Mouse (Mus musculus) urinary bladder, adult 18-20 months (tissue): ENCODE results near the gene Mosmo.

Source experiments
- DNase-seq, 2 experiments: peaks; one replicate each; pipeline ENCODE4 v3.0.0; 2022; ENCODE audit warnings: low spot score in 2 of 2, mixed read lengths in 2 of 2

Gene Mosmo

DNA sequence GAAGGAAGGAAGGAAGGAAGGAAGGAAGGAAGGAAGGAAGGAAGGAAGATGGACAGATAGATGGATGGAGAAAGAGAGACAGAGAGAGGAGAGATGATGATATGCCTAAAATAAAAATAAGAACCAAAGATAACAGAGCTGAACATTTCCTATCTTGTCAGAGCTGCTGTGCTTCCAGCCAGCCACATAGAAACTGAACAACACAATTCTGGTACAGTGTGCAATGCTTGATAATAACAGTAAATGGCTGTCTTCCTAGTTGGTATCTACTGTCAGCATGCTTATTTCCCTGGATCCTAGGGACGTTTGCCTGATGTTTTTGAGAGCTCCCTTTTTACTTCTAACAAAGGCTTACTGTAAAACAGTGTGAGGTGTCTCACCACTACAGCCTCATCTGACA, 94.0 kb downstream of the Mosmo start:
- no peak for DNase-seq

DNA sequence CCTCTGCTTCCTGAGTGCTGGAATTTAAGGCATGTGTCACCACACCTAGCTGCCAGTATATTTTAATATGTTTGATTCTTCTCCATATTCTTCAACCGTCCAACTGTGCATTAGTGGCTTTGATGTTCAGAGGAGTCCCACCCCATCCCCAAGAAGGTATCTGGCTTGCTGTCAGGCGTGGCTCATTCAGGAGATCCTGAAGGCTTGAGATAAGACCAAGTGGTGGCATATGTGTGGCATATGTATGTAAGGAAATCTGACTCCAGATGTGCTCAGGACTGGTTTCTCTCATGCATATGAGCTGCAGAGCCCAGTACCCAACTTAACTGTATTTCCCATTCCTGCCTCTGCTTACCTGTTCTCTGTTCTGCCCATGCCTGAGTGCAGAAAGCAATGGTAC, 100.6 kb downstream of the Mosmo start:
- no peak for DNase-seq
